In genomic region chr13:53442168-53442980, GRCm38 (mm10) we compare ENCODE assay signal across 9 mouse cellular contexts. TPM values are rescaled to one million over a fixed set of nuclear protein-coding genes. Genes with fewer than 3 reads are reported as not detected.
DNase-seq lines count a peak whose midpoint lies in the region; ATAC-seq and TF ChIP-seq lines count a peak whose summit lies in the region.
"Had no signal": no experiment of that assay in that cellular context is flagged by ENCODE, and none has a peak within 500 bp of the region (broad histone marks: within the 10 kb centered on the region; RNA-seq: fewer than 3 reads in every experiment).

No protein-coding gene starts in this region.

- H3K27ac ChIP-seq in lung, embryonic 14.5 days (ENCODE audit: low read depth): no peak overlapping the region
- H3K27ac ChIP-seq in heart, postnatal 0 days (ENCODE audit: low read depth): no peak overlapping the region
- no peak overlapping the region for H3K27ac ChIP-seq in neural tube, embryonic 12.5 days

- WGBS in lung, embryonic 14.5 days: 32% methylated on average over 25 of the region's 25 CpGs
- WGBS in heart, postnatal 0 days: 31% methylated on average over 25 of the region's 25 CpGs
- 35% methylated on average over 25 of the region's 25 CpGs for WGBS in neural tube, embryonic 12.5 days

- no peak overlapping the region for H3K9ac ChIP-seq in lung, embryonic 14.5 days
- no peak overlapping the region for H3K9ac ChIP-seq in heart, postnatal 0 days (replicated peaks; ENCODE audit: low read depth, low read length)
- H3K9ac ChIP-seq in neural tube, embryonic 12.5 days: 0 out of 2 replicates have a peak overlapping the region, but pooled peaks have one; percentile 26

- intact Hi-C loops in left cerebral cortex, postnatal 25 days (cut with DNase I): loop anchor here (1.0 to 10.0 kb wide), 3 partner anchors 246 to 622 kb away; no protein-coding TSS in a partner anchor

- H3K4me3 ChIP-seq in lung, embryonic 14.5 days (ENCODE audit: low read depth, low read length): no peak overlapping the region
- H3K4me3 ChIP-seq in heart, postnatal 0 days (ENCODE audit: low read depth, low read length): no peak overlapping the region
- H3K4me3 ChIP-seq in neural tube, embryonic 12.5 days: no peak overlapping the region
- H3K4me3 ChIP-seq: myocyte had no signal

- peak overlapping the region; percentile 52 for H3K4me2 ChIP-seq in lung, embryonic 14.5 days
- peak overlapping the region; percentile 48 for H3K4me2 ChIP-seq in heart, postnatal 0 days (ENCODE audit: low read depth, low read length)
- H3K4me2 ChIP-seq in neural tube, embryonic 12.5 days (replicated peaks): peak overlapping the region; percentile 55

- H3K36me3 ChIP-seq in lung, embryonic 14.5 days (ENCODE audit: insufficient read depth): no peaks in the 10 kb centered on the region
- no peaks in the 10 kb centered on the region for H3K36me3 ChIP-seq in heart, postnatal 0 days (replicated peaks; ENCODE audit: control insufficient read depth, insufficient read depth, low read length)
- no peaks in the 10 kb centered on the region for H3K36me3 ChIP-seq in neural tube, embryonic 12.5 days

- TF ChIP-seq CTCF in lung, embryonic 14.5 days (IDR thresholded peaks at IDR 0.05; ENCODE audit: low read depth): peak; percentile 70
- TF ChIP-seq CTCF in heart, postnatal 0 days (IDR thresholded peaks at IDR 0.05; ENCODE audit: low read depth): peak; percentile 56

- no peak for ATAC-seq in lung, embryonic 14.5 days (ENCODE audit: insufficient read depth)
- ATAC-seq in heart, postnatal 0 days (ENCODE audit: insufficient read depth, low read depth): no peak
- no peak for ATAC-seq in neural tube, embryonic 12.5 days (ENCODE audit: low FRiP score, low read depth)

- H3K4me1 ChIP-seq in lung, embryonic 14.5 days (ENCODE audit: insufficient read depth): no peaks in the 10 kb centered on the region
- H3K4me1 ChIP-seq in heart, postnatal 0 days (ENCODE audit: control insufficient read depth, insufficient read depth): no peaks in the 10 kb centered on the region
- peaks cover 4% of the 10 kb centered on the region for H3K4me1 ChIP-seq in neural tube, embryonic 12.5 days

- no peaks in the 10 kb centered on the region for H3K27me3 ChIP-seq in lung, embryonic 14.5 days (ENCODE audit: insufficient read depth, low read length)
- H3K27me3 ChIP-seq in heart, postnatal 0 days (ENCODE audit: control insufficient read depth, insufficient read depth, low read length): no peaks in the 10 kb centered on the region
- H3K27me3 ChIP-seq in neural tube, embryonic 12.5 days (replicated peaks): no peaks in the 10 kb centered on the region

- no peaks in the 10 kb centered on the region for H3K9me3 ChIP-seq in lung, embryonic 14.5 days (ENCODE audit: low read depth, low read length)
- H3K9me3 ChIP-seq in heart, postnatal 0 days (replicated peaks; ENCODE audit: control insufficient read depth, low read length): no peaks in the 10 kb centered on the region
- no peaks in the 10 kb centered on the region for H3K9me3 ChIP-seq in neural tube, embryonic 12.5 days

- no peak for TF ChIP-seq EP300 in heart, postnatal 0 days (IDR thresholded peaks at IDR 0.05; ENCODE audit: low read depth)

- DNase-seq in lung, embryonic 14.5 days: peak; percentile 81
- no peak for DNase-seq in lung, postnatal 36 days
- peak; percentile 80 for DNase-seq in embryo, embryonic 10.5 days (ENCODE audit: low spot score)
- no peak for DNase-seq in heart, postnatal 0 days (ENCODE audit: low spot score)
- DNase-seq in left cerebral cortex, postnatal 25 days (ENCODE audit: low spot score in 2 of 2): peak; percentile 50 to 56
- DNase-seq in c-Kit-positive CD71-positive TER-119-positive erythroid progenitor cells, embryonic 14.5 days (ENCODE audit: low spot score): no peak
- no peak for DNase-seq in urinary bladder, postnatal 10 days (ENCODE audit: low spot score)

RNA-seq across cellular contexts. Expression of gene Msx2, which starts 30.5 kb away (rescaled TPM):
- 0.61 and 0.78 TPM in 2 replicates for polyA plus RNA-seq in lung, embryonic 14.5 days (2014; fragmentation: Nextera tagmentation; extraction: Ambion mirVana)
- 0.92 and 0.97 TPM in 2 replicates for total RNA-seq in heart, postnatal 0 days (2014; rRNA removed; ENCODE audit: low replicate concordance)
- 1.1 and 1.4 TPM in 2 replicates for polyA plus RNA-seq in heart, postnatal 0 days (2015; fragmentation: Nextera tagmentation; extraction: Ambion mirVana)
- under 1 TPM; 0.43 to 0.46 TPM for total RNA-seq in left cerebral cortex, postnatal 25 days (2021)
- polyA plus RNA-seq in neural tube, embryonic 12.5 days (2016; fragmentation: Nextera tagmentation; extraction: Ambion mirVana): 11.3 and 15.0 TPM in 2 replicates

Comparison
In these comparisons a context has a peak if more than half of its experiments do, and no peak if none do; other contexts are left out.
1. DNase-seq: peak in lung, embryonic 14.5 days (single experiment), embryo, embryonic 10.5 days (single experiment) and left cerebral cortex, postnatal 25 days (2 of 2); none in lung, postnatal 36 days (single experiment), heart, postnatal 0 days (single experiment), c-Kit-positive CD71-positive TER-119-positive erythroid progenitor cells, embryonic 14.5 days (single experiment) and urinary bladder, postnatal 10 days (single experiment).
2. Peak in every context shown above with its lines, with median percentiles within 50 percentile points of each other: H3K4me2 ChIP-seq.